Mouse (Mus musculus): ENCODE measurements around the gene Fus. TPM values are rescaled to one million over a fixed set of nuclear protein-coding genes. Genes with fewer than 3 reads are reported as not detected.

Fus gene
- total and polyA plus RNA-seq, 2 experiments: 28.6 to 102 TPM

GRCm38 (mm10) chr7:127923714-127924113 is 43.5 kb upstream of the Fus start:
- peaks cover 3% of the 10 kb centered on the region; the same call in 1 of the 2 replicates for H3K36me3 ChIP-seq (ENCODE audit: control insufficient read depth, insufficient read depth, low read length)
- no peaks in the 10 kb centered on the region for H3K79me2 ChIP-seq (ENCODE audit: control insufficient read depth, insufficient read depth, low read length)
- H3K9ac ChIP-seq (ENCODE audit: low read depth, low read length): no peak overlapping the region
- no peaks in the 10 kb centered on the region for H3K27me3 ChIP-seq (ENCODE audit: control insufficient read depth, insufficient read depth, low read length)
- H3K4me3 ChIP-seq (ENCODE audit: insufficient read depth, low read depth, low read length): no peak overlapping the region
- TF ChIP-seq POLR2A (IDR thresholded peaks at IDR 0.05; ENCODE audit: extremely low read depth, insufficient read depth, low read length) (no peak), CTCF (IDR thresholded peaks at IDR 0.05; ENCODE audit: low read depth, low read length) (no peak)
- H3K27ac ChIP-seq (replicated peaks; ENCODE audit: insufficient read depth, low read depth, low read length): no peak overlapping the region
- 76% methylated on average over 5 of the region's 5 CpGs for WGBS
- peaks cover 9% of the 10 kb centered on the region for H3K4me1 ChIP-seq (ENCODE audit: control insufficient read depth, insufficient read depth, low read length)
- no peak for DNase-seq (ENCODE audit: extremely low read depth, low read depth, low spot score)

DNA sequence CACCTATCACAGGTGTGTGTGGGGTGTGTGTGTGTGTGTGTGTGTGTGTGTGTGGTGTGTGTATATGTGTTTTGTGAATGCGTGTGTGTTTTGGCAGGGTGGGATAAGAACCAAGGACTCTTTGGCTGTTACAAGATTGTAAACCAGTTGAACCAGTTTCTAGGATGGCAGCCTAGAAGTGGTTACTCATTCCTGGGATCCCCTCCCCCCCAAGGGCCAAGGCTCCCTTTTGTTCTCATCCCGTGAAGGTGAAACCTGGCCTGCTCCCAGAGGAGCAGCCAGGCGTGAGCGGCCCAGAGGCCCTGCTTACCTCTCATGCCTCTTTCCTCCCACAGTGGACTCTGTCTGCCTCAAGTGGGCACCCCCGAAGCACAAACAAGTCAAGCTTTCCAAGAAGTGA is 42.0 kb upstream of the Fus start:
- Histone ChIP-seq H3K9ac (ENCODE audit: low read depth, low read length) (no peak overlapping the region), H3K4me1 (ENCODE audit: control insufficient read depth, insufficient read depth, low read length) (peaks cover 17% of the 10 kb centered on the region), H3K36me3 (ENCODE audit: control insufficient read depth, insufficient read depth, low read length) (peaks cover 3% of the 10 kb centered on the region; the same call in 1 of the 2 replicates), H3K79me2 (ENCODE audit: control insufficient read depth, insufficient read depth, low read length) (no peaks in the 10 kb centered on the region), H3K27ac (replicated peaks; ENCODE audit: insufficient read depth, low read depth, low read length) (no peak overlapping the region), H3K4me3 (ENCODE audit: insufficient read depth, low read depth, low read length) (no peak overlapping the region), H3K27me3 (ENCODE audit: control insufficient read depth, insufficient read depth, low read length) (no peaks in the 10 kb centered on the region)
- TF ChIP-seq CTCF (IDR thresholded peaks at IDR 0.05; ENCODE audit: low read depth, low read length) (no peak), POLR2A (IDR thresholded peaks at IDR 0.05; ENCODE audit: extremely low read depth, insufficient read depth, low read length) (no peak)
- WGBS: 65% methylated on average over 5 of the region's 5 CpGs
- DNase-seq (ENCODE audit: extremely low read depth, low read depth, low spot score): no peak

DNA sequence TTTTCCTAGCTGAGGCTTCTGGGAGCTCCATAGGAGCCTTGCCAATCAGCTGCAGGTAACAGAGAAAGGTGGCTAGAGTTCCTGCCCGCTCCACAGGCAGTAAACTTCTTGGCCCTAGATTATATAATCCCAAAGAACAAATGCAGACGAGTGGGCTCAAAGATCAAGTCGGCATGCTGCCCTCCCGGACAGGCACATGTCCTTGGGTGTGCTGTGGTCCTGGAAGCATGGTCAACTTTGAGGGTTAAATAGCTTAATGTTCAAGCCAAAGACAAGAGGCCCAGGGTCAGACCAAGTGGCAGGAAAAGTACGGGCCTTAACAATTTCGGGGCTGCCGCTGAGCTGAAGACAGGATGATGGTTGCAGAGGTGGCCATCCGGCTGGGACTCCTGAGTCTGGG is 41.2 kb upstream of the Fus start:
- H3K27me3 ChIP-seq (ENCODE audit: control insufficient read depth, insufficient read depth, low read length): no peaks in the 10 kb centered on the region
- no peaks in the 10 kb centered on the region for H3K79me2 ChIP-seq (ENCODE audit: control insufficient read depth, insufficient read depth, low read length)
- no peak overlapping the region for H3K4me3 ChIP-seq (ENCODE audit: insufficient read depth, low read depth, low read length)
- H3K27ac ChIP-seq (replicated peaks; ENCODE audit: insufficient read depth, low read depth, low read length): no peak overlapping the region
- H3K9ac ChIP-seq (ENCODE audit: low read depth, low read length): no peak overlapping the region
- peaks cover 21% of the 10 kb centered on the region for H3K4me1 ChIP-seq (ENCODE audit: control insufficient read depth, insufficient read depth, low read length)
- 78% methylated on average over 8 of the region's 8 CpGs for WGBS
- TF ChIP-seq POLR2A (IDR thresholded peaks at IDR 0.05; ENCODE audit: extremely low read depth, insufficient read depth, low read length) (no peak), CTCF (IDR thresholded peaks at IDR 0.05; ENCODE audit: low read depth, low read length) (no peak)
- DNase-seq (ENCODE audit: extremely low read depth, low read depth, low spot score): no peak
- H3K36me3 ChIP-seq (ENCODE audit: control insufficient read depth, insufficient read depth, low read length): peaks cover 3% of the 10 kb centered on the region; the same call in 1 of the 2 replicates

DNA sequence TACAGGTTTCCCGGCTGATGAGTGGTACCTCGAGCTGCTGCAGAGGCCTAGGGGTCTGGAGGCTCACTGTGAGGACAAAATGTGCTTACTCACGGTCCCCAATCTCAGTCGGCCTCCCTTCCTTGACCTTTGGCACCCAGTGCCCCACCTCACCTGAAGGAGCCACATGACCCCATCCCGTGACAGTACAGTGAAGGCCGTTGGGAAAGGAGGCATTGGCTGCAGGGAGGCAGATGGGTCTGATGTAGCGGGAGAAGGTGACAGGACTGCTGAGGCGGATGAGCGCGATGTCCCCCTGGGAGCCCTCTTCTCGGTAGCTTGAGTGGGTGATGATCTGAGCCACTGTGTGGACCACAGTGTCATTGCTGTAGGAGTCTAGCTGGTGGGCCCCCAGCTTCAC is 40.4 kb upstream of the Fus start:
- H3K36me3 ChIP-seq (ENCODE audit: control insufficient read depth, insufficient read depth, low read length): peaks cover 3% of the 10 kb centered on the region; the same call in 1 of the 2 replicates

GRCm38 (mm10) chr7:127927726-127928125 is 39.5 kb upstream of the Fus start:
- 96% methylated on average over 11 of the region's 11 CpGs for WGBS
- Histone ChIP-seq H3K4me3 (ENCODE audit: insufficient read depth, low read depth, low read length) (no peak overlapping the region), H3K27ac (replicated peaks; ENCODE audit: insufficient read depth, low read depth, low read length) (no peak overlapping the region), H3K4me1 (ENCODE audit: control insufficient read depth, insufficient read depth, low read length) (peaks cover 21% of the 10 kb centered on the region), H3K36me3 (ENCODE audit: control insufficient read depth, insufficient read depth, low read length) (peaks cover 3% of the 10 kb centered on the region; the same call in 1 of the 2 replicates), H3K9ac (ENCODE audit: low read depth, low read length) (no peak overlapping the region), H3K79me2 (ENCODE audit: control insufficient read depth, insufficient read depth, low read length) (no peaks in the 10 kb centered on the region), H3K27me3 (ENCODE audit: control insufficient read depth, insufficient read depth, low read length) (no peaks in the 10 kb centered on the region)
- no peak for DNase-seq (ENCODE audit: extremely low read depth, low read depth, low spot score)
- TF ChIP-seq CTCF (IDR thresholded peaks at IDR 0.05; ENCODE audit: low read depth, low read length) (no peak), POLR2A (IDR thresholded peaks at IDR 0.05; ENCODE audit: extremely low read depth, insufficient read depth, low read length) (no peak)

More for the DNA sequence above, 40.4 kb upstream of the Fus start:
- Histone ChIP-seq H3K27me3 (ENCODE audit: control insufficient read depth, insufficient read depth, low read length) (no peaks in the 10 kb centered on the region), H3K27ac (replicated peaks; ENCODE audit: insufficient read depth, low read depth, low read length) (no peak overlapping the region), H3K79me2 (ENCODE audit: control insufficient read depth, insufficient read depth, low read length) (no peaks in the 10 kb centered on the region), H3K4me1 (ENCODE audit: control insufficient read depth, insufficient read depth, low read length) (peaks cover 24% of the 10 kb centered on the region), H3K9ac (ENCODE audit: low read depth, low read length) (no peak overlapping the region), H3K4me3 (ENCODE audit: insufficient read depth, low read depth, low read length) (no peak overlapping the region)
- TF ChIP-seq POLR2A (IDR thresholded peaks at IDR 0.05; ENCODE audit: extremely low read depth, insufficient read depth, low read length): no peak
- TF ChIP-seq CTCF (IDR thresholded peaks at IDR 0.05; ENCODE audit: low read depth, low read length): no peak
- no peak for DNase-seq (ENCODE audit: extremely low read depth, low read depth, low spot score)
- WGBS: 79% methylated on average over 11 of the region's 11 CpGs

GRCm38 (mm10) chr7:127928596-127928995 is 38.7 kb upstream of the Fus start:
- DNase-seq (ENCODE audit: extremely low read depth, low read depth, low spot score): no peak
- H3K27ac ChIP-seq (replicated peaks; ENCODE audit: insufficient read depth, low read depth, low read length): no peak overlapping the region
- TF ChIP-seq CTCF (IDR thresholded peaks at IDR 0.05; ENCODE audit: low read depth, low read length): no peak
- TF ChIP-seq POLR2A (IDR thresholded peaks at IDR 0.05; ENCODE audit: extremely low read depth, insufficient read depth, low read length): no peak
- H3K27me3 ChIP-seq (ENCODE audit: control insufficient read depth, insufficient read depth, low read length): no peaks in the 10 kb centered on the region
- H3K79me2 ChIP-seq (ENCODE audit: control insufficient read depth, insufficient read depth, low read length): no peaks in the 10 kb centered on the region
- H3K9ac ChIP-seq (ENCODE audit: low read depth, low read length): no peak overlapping the region
- peaks cover 18% of the 10 kb centered on the region for H3K4me1 ChIP-seq (ENCODE audit: control insufficient read depth, insufficient read depth, low read length)
- no peak overlapping the region for H3K4me3 ChIP-seq (ENCODE audit: insufficient read depth, low read depth, low read length)
- H3K36me3 ChIP-seq (ENCODE audit: control insufficient read depth, insufficient read depth, low read length): peaks cover 3% of the 10 kb centered on the region; the same call in 1 of the 2 replicates
- WGBS: 43% methylated on average over 5 of the region's 5 CpGs

Measured in liver, adult 2 months (tissue).